Mouse (Mus musculus) urinary bladder, postnatal 25 days (tissue): ENCODE results near the gene Nat10.

Experiments used
- DNase-seq: peaks from one replicate; pipeline ENCODE4 v3.0.0; 2022; ENCODE audit warnings: low spot score

Gene Nat10

GRCm38 (mm10) chr2:103745481-103745880 lies 15.6 kb downstream of the Nat10 start:
- DNase-seq: no peak

GRCm38 (mm10) chr2:103743988-103744387 lies 17.1 kb downstream of the Nat10 start:
- DNase-seq: peak; percentile 50

- no peak for DNase-seq
Measured at GRCm38 (mm10) chr2:103743536-103743935, 17.5 kb downstream of the Nat10 start.

- no peak for DNase-seq
Measured at GRCm38 (mm10) chr2:103742821-103743220, 18.2 kb downstream of the Nat10 start.

- DNase-seq: no peak
Measured at GRCm38 (mm10) chr2:103731423-103731822, 29.6 kb downstream of the Nat10 start.

- DNase-seq: no peak
Measured at GRCm38 (mm10) chr2:103730999-103731398, 30.1 kb downstream of the Nat10 start.

- no peak for DNase-seq
Measured at GRCm38 (mm10) chr2:103728027-103728540, 33.0 kb downstream of the Nat10 start.

GRCm38 (mm10) chr2:103724521-103724920 lies 36.5 kb downstream of the Nat10 start:
- no peak for DNase-seq

GRCm38 (mm10) chr2:103719292-103719646 lies 41.8 kb downstream of the Nat10 start:
- no peak for DNase-seq

GRCm38 (mm10) chr2:103718594-103719291 lies 42.3 kb downstream of the Nat10 start:
- DNase-seq: peak; percentile 56

- no peak for DNase-seq
Measured at GRCm38 (mm10) chr2:103714412-103714811, 46.7 kb downstream of the Nat10 start.

GRCm38 (mm10) chr2:103713831-103714230 lies 47.2 kb downstream of the Nat10 start:
- no peak for DNase-seq

- DNase-seq: no peak
Measured at GRCm38 (mm10) chr2:103710849-103711248, 50.2 kb downstream of the Nat10 start.

- no peak for DNase-seq
Measured at GRCm38 (mm10) chr2:103707056-103707776, 53.9 kb downstream of the Nat10 start.

- DNase-seq: peak; percentile 10
Measured at GRCm38 (mm10) chr2:103706226-103706625, 54.8 kb downstream of the Nat10 start.

- DNase-seq: no peak
Measured at GRCm38 (mm10) chr2:103705826-103706225, 55.2 kb downstream of the Nat10 start.

- DNase-seq: no peak
Measured at GRCm38 (mm10) chr2:103703865-103704264, 57.2 kb downstream of the Nat10 start.

- no peak for DNase-seq
Measured at GRCm38 (mm10) chr2:103703336-103703735, 57.7 kb downstream of the Nat10 start.

GRCm38 (mm10) chr2:103700514-103700913 lies 60.6 kb downstream of the Nat10 start:
- no peak for DNase-seq

GRCm38 (mm10) chr2:103696177-103696576 lies 64.9 kb downstream of the Nat10 start:
- DNase-seq: peak; percentile 43

GRCm38 (mm10) chr2:103694777-103695563 lies 66.1 kb downstream of the Nat10 start:
- DNase-seq: no peak

- DNase-seq: no peak
Measured at GRCm38 (mm10) chr2:103692810-103693209, 68.3 kb downstream of the Nat10 start.

GRCm38 (mm10) chr2:103691278-103691677 lies 69.8 kb downstream of the Nat10 start:
- DNase-seq: no peak
